Mouse (Mus musculus): Measurements from ENCODE around the gene Fosb.
A peak's percentile ranks its signal among the peaks of the same experiment; 100 is the strongest.

Fosb gene

GRCm38 (mm10) chr7:19332709-19333352, 23.0 kb upstream of the Fosb start:
- peak; percentile 88 to 95 for DNase-seq (ENCODE audit: inconsistent age in 2 of 2, low spot score in 1 of 2)

GRCm38 (mm10) chr7:19331910-19332309, 22.1 kb upstream of the Fosb start:
- no peak for DNase-seq (ENCODE audit: inconsistent age in 2 of 2, low spot score in 1 of 2)

GRCm38 (mm10) chr7:19328425-19328824, 18.6 kb upstream of the Fosb start:
- peak in 1 of 2 experiments; percentile 53 for DNase-seq (ENCODE audit: inconsistent age in 2 of 2, low spot score in 1 of 2)

- DNase-seq (ENCODE audit: inconsistent age in 2 of 2, low spot score in 1 of 2): no peak
Measured at GRCm38 (mm10) chr7:19327782-19328181, 17.9 kb upstream of the Fosb start.

- DNase-seq (ENCODE audit: inconsistent age in 2 of 2, low spot score in 1 of 2): peak; percentile 95 to 97
Measured at GRCm38 (mm10) chr7:19327128-19327527, 17.3 kb upstream of the Fosb start.

- peak; percentile 89 to 95 for DNase-seq (ENCODE audit: inconsistent age in 2 of 2, low spot score in 1 of 2)
Measured at GRCm38 (mm10) chr7:19326359-19326758, 16.5 kb upstream of the Fosb start.

- DNase-seq (ENCODE audit: inconsistent age in 2 of 2, low spot score in 1 of 2): peak in 1 of 2 experiments; percentile 14
Measured at GRCm38 (mm10) chr7:19325262-19326199, 15.7 kb upstream of the Fosb start.

- DNase-seq (ENCODE audit: inconsistent age in 2 of 2, low spot score in 1 of 2): no peak
Measured at GRCm38 (mm10) chr7:19324221-19324620, 14.4 kb upstream of the Fosb start.

GRCm38 (mm10) chr7:19322489-19322888, 12.6 kb upstream of the Fosb start:
- no peak for DNase-seq (ENCODE audit: inconsistent age in 2 of 2, low spot score in 1 of 2)

GRCm38 (mm10) chr7:19321464-19321863, 11.6 kb upstream of the Fosb start:
- no peak for DNase-seq (ENCODE audit: inconsistent age in 2 of 2, low spot score in 1 of 2)

GRCm38 (mm10) chr7:19320637-19321036, 10.8 kb upstream of the Fosb start:
- no peak for DNase-seq (ENCODE audit: inconsistent age in 2 of 2, low spot score in 1 of 2)

GRCm38 (mm10) chr7:19319906-19320305, 10.1 kb upstream of the Fosb start:
- peak; percentile 97 to 98 for DNase-seq (ENCODE audit: inconsistent age in 2 of 2, low spot score in 1 of 2)

- DNase-seq (ENCODE audit: inconsistent age in 2 of 2, low spot score in 1 of 2): no peak
Measured at GRCm38 (mm10) chr7:19319458-19319857, 9.6 kb upstream of the Fosb start.

- no peak for DNase-seq (ENCODE audit: inconsistent age in 2 of 2, low spot score in 1 of 2)
Measured at GRCm38 (mm10) chr7:19318676-19319075, 8.8 kb upstream of the Fosb start.

- no peak for DNase-seq (ENCODE audit: inconsistent age in 2 of 2, low spot score in 1 of 2)
Measured at GRCm38 (mm10) chr7:19318201-19318600, 8.3 kb upstream of the Fosb start.

GRCm38 (mm10) chr7:19316451-19317161, 6.8 kb upstream of the Fosb start:
- peak in 1 of 2 experiments; percentile 74 for DNase-seq (ENCODE audit: inconsistent age in 2 of 2, low spot score in 1 of 2)

GRCm38 (mm10) chr7:19314033-19314432, 4.2 kb upstream of the Fosb start:
- no peak for DNase-seq (ENCODE audit: inconsistent age in 2 of 2, low spot score in 1 of 2)

GRCm38 (mm10) chr7:19311991-19312390, 2.1 kb upstream of the Fosb start:
- no peak for DNase-seq (ENCODE audit: inconsistent age in 2 of 2, low spot score in 1 of 2)

- DNase-seq (ENCODE audit: inconsistent age in 2 of 2, low spot score in 1 of 2): peak in 1 of 2 experiments; percentile 76
Measured at GRCm38 (mm10) chr7:19309278-19309883, 470 bp downstream of the Fosb start.

- peak; percentile 97 to 99 for DNase-seq (ENCODE audit: inconsistent age in 2 of 2, low spot score in 1 of 2)
Measured at GRCm38 (mm10) chr7:19308454-19309277, 1.2 kb downstream of the Fosb start.
